Mouse (Mus musculus) NIH3T3 (cell line): ENCODE data around the gene Sbno1.
A peak's percentile ranks its signal among the peaks of the same experiment; 100 is the strongest.

Source experiments
- DNase-seq: peaks from one replicate; pipeline ENCODE4 v3.0.0-alpha.2; 2012; ENCODE audit warnings: low read depth

The Sbno1 gene

GRCm38 (mm10) chr5:124444208-124444607 is 18.4 kb upstream of the Sbno1 start:
- DNase-seq, result no peak

DNA sequence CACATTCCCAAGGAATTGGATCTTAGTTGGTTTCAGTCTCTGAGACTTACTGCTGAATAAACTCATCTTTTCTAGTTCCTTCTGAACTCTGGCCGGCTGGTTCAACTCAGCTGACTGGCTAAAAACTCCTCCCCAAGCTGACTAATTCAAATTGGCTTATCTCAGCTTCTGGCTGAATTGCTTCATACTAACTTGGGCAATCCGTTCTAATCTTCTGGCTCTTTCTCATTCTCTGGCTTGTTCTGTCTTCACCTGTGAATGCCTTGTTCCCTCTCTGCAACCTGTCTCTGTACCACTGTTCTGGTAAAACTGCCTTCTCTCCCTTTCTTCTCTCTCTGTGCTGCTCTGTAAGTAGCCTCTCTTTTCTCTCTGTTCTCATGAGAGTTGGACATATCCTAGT is 16.8 kb upstream of the Sbno1 start:
- peak; percentile 54 for DNase-seq

GRCm38 (mm10) chr5:124440094-124440701 is 14.4 kb upstream of the Sbno1 start:
- peak; percentile 78 for DNase-seq

DNA sequence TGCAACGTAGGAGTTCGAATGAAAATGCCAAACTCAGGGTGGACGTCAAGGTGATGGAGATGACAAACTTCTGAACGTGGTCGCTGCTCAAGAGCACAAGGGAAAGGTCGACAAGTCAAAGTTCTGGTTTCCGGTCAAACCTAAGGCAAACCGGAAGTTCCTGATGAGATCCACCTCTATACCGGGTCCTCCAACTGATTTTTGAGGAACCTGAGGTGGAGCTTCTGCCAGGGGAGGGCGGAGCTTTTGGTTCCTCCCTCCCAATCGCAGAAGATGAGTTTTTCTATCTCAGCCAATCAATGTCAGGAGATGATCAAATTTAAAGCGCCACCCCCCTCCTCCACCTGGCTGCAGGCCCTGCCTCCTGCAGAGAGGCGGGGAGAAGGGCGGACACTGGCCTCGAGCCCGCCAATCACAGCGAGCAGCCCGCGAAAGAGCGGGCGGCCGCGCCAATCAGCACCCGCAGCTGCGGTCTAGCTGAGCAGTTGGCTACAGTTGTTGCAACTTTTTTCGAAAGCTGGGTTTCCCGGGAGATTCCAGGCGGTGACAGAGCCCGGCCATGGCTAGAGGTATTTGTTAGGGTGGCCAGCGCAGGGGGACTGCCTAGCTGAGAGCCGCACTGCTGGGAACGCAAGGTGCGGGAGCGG is 13.8 kb upstream of the Sbno1 start, which contains the start of gene Kmt5a:
TSS of gene Kmt5a (plus strand) at position 484 of the 647 bp plus-strand sequence.
- peak; percentile 97 for DNase-seq

DNA sequence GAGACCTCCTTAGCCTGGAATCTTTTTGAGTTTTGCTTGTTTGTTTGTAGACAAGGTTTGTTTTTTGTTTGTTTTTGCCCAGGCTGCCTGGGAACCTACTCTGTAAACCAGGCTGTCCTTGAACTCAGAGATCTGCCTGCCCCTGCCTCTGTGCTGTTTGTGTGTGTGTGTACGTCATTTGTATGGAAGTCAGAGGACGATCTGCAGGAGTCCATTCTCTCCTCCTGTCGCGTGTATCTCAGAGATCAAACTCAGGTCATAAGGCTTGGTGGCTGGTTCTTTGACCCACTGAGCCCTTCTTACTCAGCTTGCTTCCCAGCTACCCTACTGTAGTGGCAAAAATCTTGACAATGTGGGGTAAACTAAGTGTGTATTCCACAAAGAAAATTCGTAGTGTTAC is 12.9 kb upstream of the Sbno1 start:
- DNase-seq, result no peak

DNA sequence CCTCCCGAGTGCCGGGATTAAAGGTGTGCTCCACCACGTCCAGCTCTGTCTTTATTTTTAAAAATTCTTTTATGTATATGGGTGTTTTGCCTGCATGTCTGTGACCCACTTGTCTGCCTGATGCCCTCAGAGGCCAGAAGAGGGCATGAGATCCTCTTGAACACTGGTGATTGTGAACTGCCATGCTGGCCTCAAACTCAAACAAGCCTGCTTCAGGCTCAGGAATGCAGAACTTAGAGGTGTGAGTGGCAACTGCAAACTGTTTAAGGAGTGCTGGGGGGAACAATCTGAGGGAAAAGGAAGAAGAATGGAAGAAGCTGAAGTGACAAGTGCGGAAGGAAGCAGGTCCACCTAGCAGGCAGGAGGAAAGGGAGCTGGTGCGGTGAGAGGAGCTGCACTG is 12.4 kb upstream of the Sbno1 start:
- DNase-seq, result peak; percentile 54

- no peak for DNase-seq
Observed at GRCm38 (mm10) chr5:124433048-124433447, 7.2 kb upstream of the Sbno1 start.

DNA sequence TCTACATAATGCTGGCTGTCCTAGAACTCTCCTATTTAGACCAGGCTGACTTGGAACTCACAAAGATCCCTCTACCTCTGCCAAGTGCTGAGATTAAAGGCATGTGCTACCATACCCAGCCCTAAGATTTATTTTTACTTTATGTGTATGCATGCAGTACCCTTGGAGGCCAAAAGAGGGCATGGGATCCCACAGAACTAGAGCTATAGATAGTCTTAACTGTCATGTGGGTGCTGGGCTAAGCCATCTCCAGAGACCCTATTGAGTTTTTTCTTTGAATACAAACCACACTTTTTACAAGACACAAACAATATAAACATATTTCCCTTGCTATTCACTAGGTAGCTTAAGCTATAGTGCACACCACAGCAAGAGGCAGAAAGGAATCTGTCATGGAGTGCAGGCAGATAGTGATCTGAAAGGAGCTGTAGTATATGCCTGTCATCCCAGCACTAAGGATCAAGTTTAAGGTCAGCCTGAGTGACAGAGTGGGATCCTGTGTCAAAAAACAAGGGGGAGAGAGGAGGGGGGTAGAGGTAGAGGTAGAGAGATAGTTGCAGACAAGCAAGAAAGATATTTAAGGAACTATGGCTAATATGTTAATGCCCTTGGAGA is 6.7 kb upstream of the Sbno1 start:
- peak; percentile 89 for DNase-seq

- DNase-seq, result no peak
Observed at GRCm38 (mm10) chr5:124426475-124427071, 772 bp upstream of the Sbno1 start.

GRCm38 (mm10) chr5:124424723-124425411 is 934 bp downstream of the Sbno1 start:
- peak; percentile 21 for DNase-seq

DNA sequence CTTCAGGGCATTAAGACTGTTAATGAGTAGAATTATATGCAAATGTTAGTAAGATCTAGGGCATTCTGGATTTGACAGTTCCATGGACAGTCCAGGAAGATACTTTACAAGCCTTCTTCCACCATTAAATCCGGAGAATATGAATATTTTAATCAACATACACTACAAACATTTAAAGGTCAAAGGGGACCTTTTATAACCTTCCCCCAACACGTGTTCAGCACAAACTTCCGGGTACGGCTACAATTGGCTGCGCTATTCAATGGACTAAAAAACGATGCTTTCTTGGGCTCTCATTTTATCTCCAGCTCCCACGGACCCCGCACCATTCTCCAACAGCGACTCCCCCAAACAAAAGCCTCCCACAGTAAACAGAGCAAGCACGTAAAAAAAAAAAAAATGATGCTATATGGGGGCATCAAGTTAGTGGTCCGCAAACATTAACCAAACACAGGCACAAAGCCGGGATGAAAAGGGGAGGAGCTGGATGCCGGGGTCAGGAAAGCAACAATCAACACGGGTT is 1.5 kb downstream of the Sbno1 start:
- DNase-seq, result peak; percentile 22

GRCm38 (mm10) chr5:124421786-124422185 is 4.0 kb downstream of the Sbno1 start:
- no peak for DNase-seq

DNA sequence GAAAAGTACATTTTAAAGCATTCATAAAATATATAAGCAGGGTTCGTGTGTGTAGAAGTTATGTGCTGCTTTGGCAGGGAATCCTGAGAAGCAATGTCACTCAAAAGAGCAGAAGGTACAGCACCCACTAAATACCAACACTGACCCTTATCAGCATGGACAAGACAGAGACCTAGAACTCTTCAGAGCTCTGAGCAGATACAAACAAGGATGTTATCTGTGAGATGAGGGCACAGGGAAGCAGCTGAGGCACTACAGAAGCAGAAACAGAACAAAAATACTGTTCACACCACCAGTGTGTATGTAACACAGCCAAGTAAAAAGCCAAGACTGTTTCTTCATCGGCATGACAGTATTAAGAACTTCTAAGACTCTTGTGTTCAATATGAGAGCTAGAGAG is 6.9 kb downstream of the Sbno1 start:
- no peak for DNase-seq

GRCm38 (mm10) chr5:124412163-124412562 is 13.6 kb downstream of the Sbno1 start:
- no peak for DNase-seq

- peak; percentile 24 for DNase-seq
Observed at GRCm38 (mm10) chr5:124410808-124411207, 15.0 kb downstream of the Sbno1 start.

- DNase-seq, result no peak
Observed at GRCm38 (mm10) chr5:124393726-124394125, 32.1 kb downstream of the Sbno1 start.

DNA sequence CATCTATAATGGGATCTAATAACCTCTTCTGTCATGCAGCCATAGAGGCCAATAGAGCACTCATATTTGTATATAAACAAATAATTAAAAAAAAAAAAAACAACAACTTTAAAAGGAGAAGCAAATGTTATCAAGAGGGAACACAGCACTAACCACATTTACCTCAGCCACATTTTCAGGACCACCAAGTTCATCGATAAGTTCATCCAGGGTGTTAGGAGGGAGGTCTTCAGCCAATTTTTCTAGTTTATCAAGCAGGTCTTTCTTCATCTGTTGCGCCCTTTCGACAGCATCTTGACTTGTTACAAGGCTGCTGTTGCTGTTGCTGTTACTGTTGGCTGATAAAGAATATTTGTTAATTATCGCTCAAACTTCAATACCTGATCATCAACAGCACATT is 33.4 kb downstream of the Sbno1 start:
- no peak for DNase-seq

- DNase-seq, result peak; percentile 47
Observed at GRCm38 (mm10) chr5:124387932-124388331, 37.9 kb downstream of the Sbno1 start.

- no peak for DNase-seq
Observed at GRCm38 (mm10) chr5:124380121-124380520, 45.7 kb downstream of the Sbno1 start.

DNA sequence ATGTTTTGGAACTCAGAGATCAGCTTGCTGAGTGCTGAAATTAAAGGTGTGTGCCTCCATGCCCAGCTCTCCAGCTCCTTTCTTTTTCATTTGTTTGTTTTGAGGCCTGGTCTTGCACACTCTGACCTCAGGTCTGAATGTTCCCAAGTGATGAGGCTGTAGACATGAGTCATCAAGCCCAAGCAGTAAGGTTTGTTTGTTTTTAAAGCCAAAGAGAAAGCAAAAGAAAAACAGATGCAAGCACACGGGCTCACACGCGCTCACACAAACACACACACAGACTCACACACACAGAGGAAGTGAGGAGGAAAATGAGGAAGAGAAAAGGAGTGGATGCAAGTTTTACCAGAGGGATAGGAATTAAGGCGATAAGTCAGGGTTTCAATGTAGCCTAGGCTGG is 48.7 kb downstream of the Sbno1 start:
- peak; percentile 60 for DNase-seq

DNA sequence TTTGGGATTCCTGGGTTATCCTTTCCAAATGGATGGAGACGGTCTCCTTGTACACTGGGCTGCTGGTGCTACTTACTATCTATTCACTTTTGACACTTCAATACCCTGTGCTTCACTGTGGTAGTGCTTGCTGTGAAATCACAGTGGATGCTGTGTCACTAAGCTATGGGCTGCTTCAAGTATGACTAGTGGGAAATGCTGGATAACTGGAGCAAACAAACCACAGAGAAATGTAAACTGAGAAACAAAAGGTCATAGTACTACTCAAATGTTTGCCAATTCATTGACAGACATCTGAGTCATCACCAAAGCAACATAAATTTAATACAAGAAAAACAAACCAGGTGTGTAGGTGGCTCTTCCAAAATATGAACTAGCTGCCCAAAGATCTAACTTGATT is 49.4 kb downstream of the Sbno1 start:
- DNase-seq, result peak; percentile 45

DNA sequence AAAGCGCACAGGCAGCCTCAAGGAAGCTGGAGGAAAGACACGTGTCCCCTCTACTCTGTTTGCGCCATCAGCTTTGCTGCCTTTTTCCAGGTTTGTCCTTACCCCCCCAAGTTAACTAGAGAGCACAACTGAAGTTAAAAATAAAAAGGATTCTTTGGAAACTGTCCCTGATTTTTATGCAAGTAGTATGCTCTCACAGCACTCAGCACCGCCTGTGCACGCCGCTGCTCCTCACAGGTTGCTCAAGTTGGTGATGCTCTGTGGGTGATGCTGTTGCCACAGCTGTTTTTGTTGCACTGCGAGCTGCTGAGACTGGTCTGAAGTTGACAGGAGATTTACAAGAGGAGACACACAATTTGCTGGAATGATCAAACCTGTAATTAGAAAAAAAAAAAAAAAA is 51.5 kb downstream of the Sbno1 start:
- DNase-seq, result no peak
